Mouse (Mus musculus): ENCODE measurements around the gene Stoml2.
"Not testable (repeated sequence)": the region's sequence is repeated elsewhere in the genome, so short reads cannot be mapped to it uniquely, and the experiment has no call there.

Stoml2 gene

GRCm38 (mm10) chr4:43004951-43005350, 26.6 kb downstream of the Stoml2 start:
- DNase-seq (ENCODE audit: low spot score in 2 of 2) = no peak

GRCm38 (mm10) chr4:43002756-43003439, 28.6 kb downstream of the Stoml2 start:
- DNase-seq (ENCODE audit: low spot score in 2 of 2) = no peak

GRCm38 (mm10) chr4:43001272-43001671, 30.2 kb downstream of the Stoml2 start:
- no peak for DNase-seq (ENCODE audit: low spot score in 2 of 2)

- peak; percentile 99 for DNase-seq (ENCODE audit: low spot score in 2 of 2)
Observed at GRCm38 (mm10) chr4:43000141-43000986, 31.1 kb downstream of the Stoml2 start, which contains the start of gene Vcp. Gene Vcp, minus strand, starts transcription at chr4:43000507.

- DNase-seq (ENCODE audit: low spot score in 2 of 2) = peak; percentile 74 to 85
Observed at GRCm38 (mm10) chr4:42999451-43000140, 31.9 kb downstream of the Stoml2 start.

- DNase-seq (ENCODE audit: low spot score in 2 of 2) = no peak
Observed at GRCm38 (mm10) chr4:42998022-42998421, 33.5 kb downstream of the Stoml2 start.

- DNase-seq (ENCODE audit: low spot score in 2 of 2) = no peak
Observed at GRCm38 (mm10) chr4:42988296-42988695, 43.2 kb downstream of the Stoml2 start.

- not testable (repeated sequence) for DNase-seq (ENCODE audit: low spot score in 2 of 2)
Observed at GRCm38 (mm10) chr4:42980467-42980866, 51.0 kb downstream of the Stoml2 start.

- DNase-seq (ENCODE audit: low spot score in 2 of 2) = no peak
Observed at GRCm38 (mm10) chr4:42978062-42978461, 53.4 kb downstream of the Stoml2 start.

Data from spleen, postnatal 4 days (tissue).